Mouse (Mus musculus) neural tube, embryonic 11.5 days (tissue): Measurements from ENCODE around the gene Cdh3. TPM values are rescaled to one million over a fixed set of nuclear protein-coding genes. Genes with fewer than 3 reads are reported as not detected.
"Not testable (repeated sequence)": the region's sequence is repeated elsewhere in the genome, so short reads cannot be mapped to it uniquely, and the experiment has no call there.

Source experiments
- ATAC-seq: fragments of 200-750 bp; cut with Nextera tagmentation; 2 replicates; pipeline ENCODE4 v1.8.0; 2017; ENCODE audit warnings: moderate number of reproducible peaks, mild to moderate bottlenecking, moderate TSS enrichment, moderate library complexity; ENCODE audit not compliant: insufficient read depth, low FRiP score, low TSS enrichment
- DNase-seq: peaks from one replicate; pipeline ENCODE4 v3.0.0-alpha.2; 2015; ENCODE audit warnings: low spot score
- H3K27ac ChIP-seq: fragments of 300-500 bp; sonication (generic); 2 replicates; pipeline ENCODE4 v1.5.1; 2014; ENCODE audit warnings: low read depth, mild to moderate bottlenecking, low read length
- H3K27me3 ChIP-seq: fragments of 300-500 bp; sonication (generic); 2 replicates; pipeline ENCODE4 v1.6.1; 2014; ENCODE audit warnings: mild to moderate bottlenecking, low read length, mixed read lengths; ENCODE audit not compliant: control insufficient read depth, insufficient read depth
- H3K36me3 ChIP-seq: fragments of 300-500 bp; sonication (generic); 2 replicates; pipeline ENCODE4 v1.6.1; 2014; ENCODE audit warnings: mild to moderate bottlenecking, low read length, moderate library complexity, mixed read lengths; ENCODE audit not compliant: control insufficient read depth, insufficient read depth
- H3K4me1 ChIP-seq: fragments of 300-500 bp; sonication (generic); 2 replicates; pipeline ENCODE4 v1.6.1; 2014; ENCODE audit warnings: low read length, mixed read lengths; ENCODE audit not compliant: control insufficient read depth, insufficient read depth
- H3K4me2 ChIP-seq: fragments of 300-500 bp; sonication (generic); 2 replicates; pipeline ENCODE4 v1.6.1; 2014; ENCODE audit warnings: low read depth, mild to moderate bottlenecking, moderate library complexity
- H3K4me3 ChIP-seq: fragments of 300-500 bp; sonication (generic); 2 replicates; pipeline ENCODE4 v1.5.1; 2014; ENCODE audit warnings: low read depth, low read length
- H3K9ac ChIP-seq: fragments of 300-500 bp; sonication (generic); 2 replicates; pipeline ENCODE4 v1.6.1; 2014; ENCODE audit warnings: mild to moderate bottlenecking, low read length
- H3K9me3 ChIP-seq: fragments of 300-500 bp; sonication (generic); 2 replicates; pipeline ENCODE4 v1.6.1; 2016; ENCODE audit warnings: low read length; ENCODE audit not compliant: control insufficient read depth
- WGBS: fragments of 180-500 bp; shearing (Covaris S2); extraction: QIAGEN DNeasy Blood & Tissue Kit; methylation state at CpG from one replicate; pipeline ENCODE4 v1.1.7; 2014; 5-methylcytosine and 5-hydroxymethylcytosine counted together
- polyA plus RNA-seq: library from polyadenylated mRNA; unstranded; fragments of >200 nt; fragmentation: Nextera tagmentation; extraction: Ambion mirVana; gene quantifications from 2 replicates; pipeline ENCODE4 v1.2.1, GENCODE M21; 2014

Cdh3 gene
- polyA plus RNA-seq, 1 experiment from 2014 or later: 5.4 TPM

DNA sequence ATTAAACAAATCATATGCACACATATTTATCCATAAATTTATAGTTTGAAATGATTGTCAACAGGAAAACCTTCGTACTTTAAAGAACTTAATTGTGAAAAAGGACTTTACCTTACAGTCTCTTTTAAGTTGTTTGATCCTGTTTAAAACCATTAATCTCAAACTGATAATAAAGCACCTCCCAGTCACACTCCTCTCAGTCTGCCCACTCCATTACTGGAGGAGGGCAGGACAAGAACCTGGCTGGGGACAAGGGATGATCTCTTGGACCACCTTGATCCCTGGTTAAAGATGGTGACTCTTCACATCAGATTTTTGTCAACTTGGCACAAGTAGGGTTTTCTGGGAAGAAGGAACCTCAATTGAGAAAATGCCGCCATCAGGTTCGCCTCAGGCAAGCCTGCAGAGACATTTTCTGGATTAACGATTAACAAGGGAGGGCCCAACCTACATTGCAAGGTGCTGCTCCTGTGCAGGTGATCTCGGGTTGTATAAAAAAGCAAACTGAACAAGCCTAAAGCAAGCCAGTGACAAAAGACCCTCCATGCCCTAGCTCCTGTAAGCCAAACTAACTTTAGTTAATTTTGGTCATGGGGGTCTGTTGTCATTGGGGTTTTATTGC, 61.0 kb downstream of the Cdh3 start:
- H3K9me3 ChIP-seq: no peaks in the 10 kb centered on the region
- no peaks in the 10 kb centered on the region for H3K27me3 ChIP-seq
- 77% methylated on average over 5 of the region's 5 CpGs for WGBS
- ATAC-seq: no peak
- no peak overlapping the region for H3K4me3 ChIP-seq
- DNase-seq: no peak
- no peak overlapping the region for H3K27ac ChIP-seq
- no peak overlapping the region for H3K4me2 ChIP-seq
- no peaks in the 10 kb centered on the region for H3K4me1 ChIP-seq
- no peak overlapping the region for H3K9ac ChIP-seq
- H3K36me3 ChIP-seq: no peaks in the 10 kb centered on the region

DNA sequence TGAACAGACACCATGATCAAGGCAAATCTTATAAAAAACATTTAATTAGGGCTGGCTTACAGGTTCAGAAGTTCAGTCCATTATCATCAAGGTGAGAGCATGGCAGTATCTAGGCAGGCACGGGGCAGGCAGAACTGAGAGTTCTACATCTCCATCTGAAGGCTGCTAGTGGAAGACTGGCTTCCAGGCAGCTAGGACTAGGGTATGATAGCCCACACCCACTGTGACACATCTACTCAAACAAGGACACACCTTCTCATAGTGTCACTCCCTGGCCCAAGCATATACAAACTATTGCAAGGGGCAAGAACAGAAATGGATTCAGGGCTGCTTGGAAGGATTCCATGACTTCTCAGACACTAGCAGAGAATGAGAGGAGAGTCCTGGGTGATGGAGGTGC, 61.5 kb downstream of the Cdh3 start:
- not testable (repeated sequence) for H3K4me3 ChIP-seq, H3K9me3 ChIP-seq, H3K9ac ChIP-seq, ATAC-seq, H3K27me3 ChIP-seq, H3K27ac ChIP-seq, DNase-seq, H3K4me2 ChIP-seq, H3K36me3 ChIP-seq, H3K4me1 ChIP-seq
- 79% methylated on average over 1 of the region's 1 CpGs for WGBS

DNA sequence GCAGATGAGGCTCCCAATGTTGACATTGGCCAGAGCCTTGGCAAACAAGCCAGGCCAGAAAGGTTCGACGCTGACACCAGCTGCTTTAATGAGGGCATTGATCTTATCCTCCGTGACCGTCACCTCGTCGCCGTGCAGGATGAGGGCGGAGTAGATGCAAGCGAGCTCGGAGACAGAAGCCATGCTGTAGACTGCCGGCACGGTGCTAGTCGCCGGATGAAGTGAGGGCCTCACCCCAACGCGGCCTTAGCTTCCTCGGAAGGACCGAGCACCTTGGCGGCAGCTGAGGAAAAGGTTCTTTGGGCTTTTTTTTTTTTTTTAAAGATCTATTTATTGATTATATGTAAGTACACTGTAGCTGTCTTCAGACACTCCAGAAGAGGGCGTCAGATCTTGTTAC, 62.5 kb downstream of the Cdh3 start, which contains the start of gene Gm10073:
TSS of gene Gm10073 (minus strand) at position 294 of the 400 bp plus-strand sequence.
- 41% methylated on average over 20 of the region's 20 CpGs for WGBS
- not testable (repeated sequence) for H3K4me1 ChIP-seq, ATAC-seq, H3K9ac ChIP-seq, H3K4me2 ChIP-seq, DNase-seq, H3K27ac ChIP-seq, H3K36me3 ChIP-seq, H3K9me3 ChIP-seq, H3K4me3 ChIP-seq, H3K27me3 ChIP-seq

DNA sequence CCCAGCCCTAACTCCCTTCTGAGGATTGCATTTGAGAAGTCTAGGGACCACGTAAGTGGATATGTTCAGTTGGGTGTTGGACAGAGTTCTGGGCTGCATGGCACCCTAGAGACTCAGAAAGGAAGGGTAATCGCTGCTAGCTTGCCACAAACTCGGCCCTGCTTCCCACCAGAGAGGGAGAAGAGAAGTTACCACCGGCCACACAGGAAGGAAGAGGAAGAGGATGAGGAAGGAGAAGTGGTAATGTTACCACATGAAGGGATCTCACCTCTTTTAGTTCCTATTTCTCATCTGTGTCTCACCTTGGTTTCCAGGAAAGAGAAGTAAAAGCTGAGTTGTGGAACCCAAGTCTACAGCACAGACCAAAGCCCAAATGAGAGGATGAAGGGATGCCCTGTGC, 63.6 kb downstream of the Cdh3 start:
- Histone ChIP-seq H3K27ac (no peak overlapping the region), H3K4me1 (no peaks in the 10 kb centered on the region), H3K27me3 (no peaks in the 10 kb centered on the region), H3K9ac (no peak overlapping the region), H3K4me2 (no peak overlapping the region), H3K9me3 (no peaks in the 10 kb centered on the region), H3K4me3 (no peak overlapping the region), H3K36me3 (no peaks in the 10 kb centered on the region)
- no peak for ATAC-seq
- WGBS: 83% methylated on average over 4 of the region's 4 CpGs
- no peak for DNase-seq

DNA sequence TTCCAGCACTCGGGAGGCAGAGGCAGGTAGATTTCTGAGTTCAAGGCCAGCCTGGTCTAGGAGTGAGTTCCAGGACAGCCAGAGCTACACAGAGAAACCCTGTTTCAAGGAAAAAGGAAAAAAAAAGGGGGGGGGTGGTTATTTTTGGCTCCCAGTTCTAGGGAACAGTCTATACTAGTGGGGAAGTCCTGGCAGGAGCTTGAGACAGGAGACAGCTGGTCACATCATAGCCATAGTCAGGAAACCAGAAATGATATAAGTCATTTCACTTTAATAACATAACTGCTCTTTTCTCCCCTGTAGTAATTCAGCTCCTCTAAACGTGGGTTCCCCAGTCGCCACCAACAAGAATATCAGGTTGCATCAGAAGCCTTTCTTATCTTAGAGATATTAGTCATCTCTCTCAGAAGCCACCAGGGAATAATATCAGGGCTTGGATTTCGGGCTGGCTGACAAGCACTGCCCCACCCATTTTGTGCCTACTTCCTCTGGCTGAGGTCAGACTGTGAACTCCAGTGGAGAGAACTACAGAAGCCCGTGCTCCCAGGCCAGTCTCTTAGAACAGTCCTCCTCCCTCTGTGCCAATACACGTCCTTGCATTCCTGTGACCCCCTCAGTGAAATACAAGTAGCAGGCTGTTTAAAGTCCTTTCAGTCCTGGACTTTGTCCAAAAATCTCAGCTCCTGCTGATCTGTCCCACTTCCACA, 66.3 kb downstream of the Cdh3 start:
- Histone ChIP-seq H3K36me3 (no peaks in the 10 kb centered on the region), H3K4me3 (no peak overlapping the region), H3K27ac (no peak overlapping the region), H3K4me2 (no peak overlapping the region), H3K9ac (no peak overlapping the region), H3K27me3 (no peaks in the 10 kb centered on the region), H3K4me1 (no peaks in the 10 kb centered on the region), H3K9me3 (no peaks in the 10 kb centered on the region)
- 61% methylated on average over 6 of the region's 6 CpGs for WGBS
- DNase-seq: no peak
- ATAC-seq: no peak

DNA sequence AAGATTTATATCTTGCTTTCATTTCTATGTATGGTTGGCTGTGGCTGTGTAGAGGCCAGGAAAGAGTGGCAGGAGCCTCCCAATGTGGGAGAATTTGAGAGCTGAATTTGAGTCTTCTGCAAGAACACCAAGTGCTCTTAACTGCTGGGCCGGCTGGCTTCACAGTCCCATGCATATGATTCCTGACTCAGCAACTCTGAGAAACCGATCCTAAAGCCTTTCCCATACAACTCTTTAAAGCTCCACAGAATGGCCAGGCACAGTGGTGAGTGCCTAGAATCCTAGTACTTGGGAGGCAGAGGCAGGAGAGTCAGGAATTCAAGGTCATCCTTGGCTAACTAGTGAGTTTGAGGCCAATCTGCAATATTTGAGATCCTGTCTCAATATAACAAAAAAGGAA, 68.8 kb downstream of the Cdh3 start:
- ATAC-seq (no peak), DNase-seq (no peak)
- no peaks in the 10 kb centered on the region for H3K4me1 ChIP-seq
- H3K9me3 ChIP-seq: no peaks in the 10 kb centered on the region
- no peak overlapping the region for H3K4me2 ChIP-seq
- no peaks in the 10 kb centered on the region for H3K27me3 ChIP-seq
- no peak overlapping the region for H3K27ac ChIP-seq
- no peak overlapping the region for H3K4me3 ChIP-seq
- H3K36me3 ChIP-seq: no peaks in the 10 kb centered on the region
- whole genome bisulfite sequencing: 75% methylated on average over 2 of the region's 2 CpGs
- no peak overlapping the region for H3K9ac ChIP-seq

DNA sequence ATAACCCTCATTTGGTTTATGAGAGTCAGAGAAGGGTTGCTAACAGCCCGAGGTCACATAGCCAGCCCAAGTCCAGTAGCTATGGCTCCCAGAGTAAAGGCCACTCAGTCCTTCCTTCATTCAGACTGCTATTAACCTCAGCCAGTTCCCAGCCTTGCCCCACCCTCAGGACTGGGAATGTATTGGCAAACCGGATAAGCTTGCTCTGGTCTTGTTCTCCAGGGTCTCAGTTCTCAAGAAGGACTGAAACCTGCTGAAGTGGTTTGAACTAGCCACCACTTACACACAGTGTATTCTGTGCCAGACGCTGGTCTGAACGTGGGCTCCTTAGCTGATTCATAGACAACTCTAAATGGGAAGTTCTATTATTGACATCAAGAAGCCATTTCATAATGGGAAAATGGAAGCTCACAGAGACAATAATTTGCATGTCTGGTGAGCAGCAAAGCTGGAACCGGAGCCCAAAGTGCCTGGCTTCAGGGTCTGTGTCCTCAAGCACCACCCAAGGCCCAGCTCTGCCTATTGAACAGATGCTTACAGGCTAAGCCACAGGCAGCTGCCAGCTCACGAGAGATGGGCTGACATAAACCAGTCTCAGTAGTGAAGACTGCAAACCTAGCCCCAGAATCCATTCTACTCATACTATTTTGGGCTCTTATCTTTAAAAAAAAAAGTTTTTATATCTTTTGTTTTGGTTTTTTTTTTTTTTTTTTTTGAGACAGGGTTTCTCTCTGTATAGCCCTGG, 70.8 kb downstream of the Cdh3 start:
- H3K36me3 ChIP-seq: no peaks in the 10 kb centered on the region
- ATAC-seq (no peak), DNase-seq (no peak)
- no peaks in the 10 kb centered on the region for H3K27me3 ChIP-seq
- H3K4me3 ChIP-seq: no peak overlapping the region
- WGBS: 75% methylated on average over 6 of the region's 6 CpGs
- no peak overlapping the region for H3K9ac ChIP-seq
- no peak overlapping the region for H3K27ac ChIP-seq
- H3K9me3 ChIP-seq: no peaks in the 10 kb centered on the region
- no peak overlapping the region for H3K4me2 ChIP-seq
- H3K4me1 ChIP-seq: no peaks in the 10 kb centered on the region

DNA sequence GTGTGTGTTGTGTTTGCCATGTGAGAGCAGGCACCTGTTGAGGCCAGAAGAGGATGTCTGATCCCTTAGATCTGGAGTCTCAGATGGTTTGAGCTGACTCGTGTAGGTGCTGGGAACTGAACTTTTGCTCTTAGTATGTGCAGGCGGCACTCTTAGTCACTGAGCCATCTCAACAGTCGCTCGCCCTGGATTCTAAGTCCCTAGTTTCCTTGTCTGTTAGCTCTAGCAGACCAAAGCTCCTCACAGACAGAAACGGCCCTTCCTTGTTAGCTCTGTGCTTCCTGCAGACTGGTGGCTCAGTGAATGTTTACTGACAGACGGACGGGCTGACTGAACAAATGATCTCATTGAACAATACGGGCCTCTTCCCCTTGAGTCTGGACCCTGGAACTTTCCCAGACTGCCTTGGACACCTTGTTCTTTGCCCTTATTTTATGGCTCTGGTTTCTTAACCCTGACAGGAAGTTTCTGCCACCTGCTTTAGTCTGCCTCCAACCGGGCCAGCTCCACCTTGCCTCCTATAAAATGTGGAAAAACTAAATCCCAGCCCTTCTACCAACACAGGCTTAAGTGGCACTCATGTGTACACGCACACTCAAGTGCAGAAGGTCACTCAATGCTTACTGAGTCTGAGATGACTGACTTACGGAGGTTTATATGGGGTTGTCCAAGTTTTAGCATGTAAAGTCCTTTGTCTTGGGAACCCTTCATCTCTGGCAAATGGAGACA, 74.4 kb downstream of the Cdh3 start:
- Histone ChIP-seq H3K4me1 (no peaks in the 10 kb centered on the region), H3K36me3 (no peaks in the 10 kb centered on the region), H3K4me3 (no peak overlapping the region), H3K27ac (no peak overlapping the region), H3K27me3 (no peaks in the 10 kb centered on the region), H3K9me3 (no peaks in the 10 kb centered on the region), H3K4me2 (no peak overlapping the region), H3K9ac (no peak overlapping the region)
- DNase-seq (no peak), ATAC-seq (no peak)
- WGBS: 79% methylated on average over 11 of the region's 11 CpGs
